Mouse (Mus musculus): ENCODE data around the gene Zdhhc8.

GRCm38 (mm10) chr16:18235389-18236065, 591 bp upstream of the Zdhhc8 start:
- no peak for TF ChIP-seq CTCF (IDR thresholded peaks at IDR 0.05; ENCODE audit: low read depth, low read length)
- no peak for TF ChIP-seq POLR2A (IDR thresholded peaks at IDR 0.05; ENCODE audit: borderline replicate concordance, low read depth, low read length)
